Mouse (Mus musculus): ENCODE measurements at regions not wholly inside any gene's neighbourhood (a gene's known extent, or its start where the extent isn't known, plus 50 kb on each side); places are given as distances from the start of the nearest gene placed in this dataset.

DNA sequence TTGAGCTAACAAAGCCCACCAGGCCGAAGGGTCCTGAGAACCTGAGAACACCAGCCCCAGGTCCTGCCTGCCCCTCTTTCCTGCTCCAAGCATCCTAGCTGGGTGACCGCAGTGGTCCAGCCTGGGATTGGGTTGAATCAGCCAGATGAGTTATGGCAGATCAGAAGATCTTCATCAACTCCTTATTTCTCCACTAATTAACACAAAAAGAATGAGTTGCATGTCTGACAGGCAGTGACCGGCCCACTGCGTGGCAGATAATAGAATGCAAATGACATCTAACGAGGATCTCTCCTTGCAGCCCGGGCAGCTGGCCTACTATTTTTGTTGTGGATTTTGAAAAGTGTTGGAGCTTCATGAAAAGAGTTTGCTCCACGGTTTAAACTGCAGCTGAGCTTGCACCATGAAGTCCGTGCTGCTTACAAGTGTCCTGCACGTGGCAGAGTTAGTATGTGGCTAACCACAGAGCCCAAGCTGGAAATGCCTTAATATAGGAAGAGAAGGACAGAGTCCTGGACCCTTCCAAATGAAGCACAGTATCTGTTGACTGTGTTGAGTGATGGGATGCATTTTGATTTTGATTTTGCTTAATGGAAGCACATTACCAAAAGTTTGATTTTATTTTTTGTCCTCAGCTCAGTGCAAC lies 158.9 kb downstream of the Rab11fip2 start:
- no peak for DNase-seq

DNA sequence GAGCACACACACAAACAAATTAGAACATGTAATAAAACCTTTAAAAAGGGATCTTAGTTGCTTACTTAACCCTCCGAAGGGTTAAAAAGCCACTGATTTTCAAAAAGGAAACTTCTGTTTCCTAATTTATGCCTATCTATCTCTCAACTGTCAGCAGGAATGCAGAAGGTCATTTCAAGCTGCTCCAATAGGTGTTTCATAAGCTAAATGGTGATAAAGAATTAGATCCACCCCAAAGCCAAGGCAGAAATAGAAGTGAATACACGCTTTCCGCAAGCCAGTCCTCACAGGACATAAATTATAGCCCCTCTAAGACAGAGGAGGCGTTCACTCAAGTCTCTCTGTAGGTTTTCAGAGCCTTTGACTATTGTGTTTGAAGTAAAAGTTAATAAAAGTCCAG lies 112.2 kb downstream of the Rab11fip2 start:
- DNase-seq, result no peak

DNA sequence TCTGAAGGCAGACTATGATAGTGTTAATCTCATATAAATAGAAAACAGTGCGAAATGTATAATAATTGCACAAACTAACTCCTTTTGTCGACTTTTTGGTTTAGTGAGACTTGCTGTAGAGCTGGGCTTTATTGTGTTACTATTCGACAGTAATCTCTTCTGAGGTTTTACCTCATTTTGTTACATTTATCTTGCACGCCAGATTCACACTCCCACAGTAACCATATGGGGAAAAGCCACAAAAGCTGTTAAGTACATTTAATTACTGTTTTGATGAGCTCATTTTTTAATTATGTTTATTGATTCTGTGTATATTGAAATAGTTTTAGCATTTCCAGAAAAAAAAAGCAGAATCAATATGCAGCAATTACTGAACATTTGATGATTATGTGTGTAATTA lies 106.3 kb downstream of the Rab11fip2 start:
- DNase-seq, result no peak

DNA sequence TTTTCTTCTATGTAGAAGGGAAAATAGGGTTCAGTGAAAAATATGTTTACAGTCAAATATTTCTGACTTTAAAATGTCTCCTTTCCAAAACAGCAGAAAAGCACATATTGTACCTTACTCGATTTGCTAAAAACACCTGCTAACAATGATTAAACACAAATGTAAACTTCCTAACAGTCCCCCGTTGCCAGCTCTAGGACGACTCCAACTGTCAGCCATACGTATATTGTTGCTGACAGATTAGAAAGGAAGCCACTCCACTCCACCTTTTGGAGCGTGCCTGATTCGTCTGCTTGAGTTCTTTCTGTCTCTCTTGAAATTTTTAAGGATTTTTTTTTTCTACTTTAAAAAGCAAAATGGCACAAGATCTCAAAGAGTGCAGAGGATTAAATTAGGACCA lies 105.8 kb downstream of the Rab11fip2 start:
- no peak for DNase-seq

DNA sequence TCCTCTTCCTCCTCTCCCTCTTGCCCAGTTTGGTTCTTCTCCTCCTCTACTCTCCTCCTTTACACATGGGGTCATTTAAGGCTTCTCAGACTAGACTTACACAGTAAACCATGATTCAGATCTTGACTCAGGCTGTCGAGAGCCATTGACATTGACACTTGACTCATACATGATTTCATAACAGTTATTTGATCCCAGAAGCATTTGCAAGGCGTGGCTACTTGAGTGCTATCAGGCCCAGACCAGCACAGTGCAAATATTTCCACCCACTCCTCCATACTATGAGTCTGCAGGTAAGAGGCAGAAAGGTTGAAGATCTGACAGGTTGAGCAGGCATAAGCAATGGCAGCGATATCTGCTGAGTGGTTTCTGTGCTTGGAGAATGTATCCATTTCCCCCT lies 99.2 kb downstream of the Rab11fip2 start:
- DNase-seq, result no peak

DNA sequence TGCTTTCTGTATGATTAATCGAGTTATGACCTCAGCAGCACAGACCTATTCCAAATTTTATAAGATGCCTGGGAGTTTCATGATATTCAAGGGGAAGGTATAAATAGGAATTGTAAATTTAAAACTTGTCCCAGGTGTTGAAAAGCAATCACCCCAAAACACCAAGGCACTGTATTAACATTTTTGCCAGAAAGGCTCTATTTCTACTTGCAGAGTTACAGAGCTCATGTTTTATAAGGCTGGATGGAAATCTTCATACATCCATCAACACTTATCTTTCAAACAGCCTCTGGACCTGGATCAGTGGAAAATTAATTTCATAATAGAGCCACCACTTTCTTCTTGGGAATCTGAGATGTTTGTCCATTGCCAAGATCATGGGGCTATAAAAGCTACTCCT lies 96.6 kb downstream of the Rab11fip2 start:
- no peak for DNase-seq

- no peak for DNase-seq
Observed at GRCm38 (mm10) chr19:59850696-59851095, 92.8 kb downstream of the Rab11fip2 start.

DNA sequence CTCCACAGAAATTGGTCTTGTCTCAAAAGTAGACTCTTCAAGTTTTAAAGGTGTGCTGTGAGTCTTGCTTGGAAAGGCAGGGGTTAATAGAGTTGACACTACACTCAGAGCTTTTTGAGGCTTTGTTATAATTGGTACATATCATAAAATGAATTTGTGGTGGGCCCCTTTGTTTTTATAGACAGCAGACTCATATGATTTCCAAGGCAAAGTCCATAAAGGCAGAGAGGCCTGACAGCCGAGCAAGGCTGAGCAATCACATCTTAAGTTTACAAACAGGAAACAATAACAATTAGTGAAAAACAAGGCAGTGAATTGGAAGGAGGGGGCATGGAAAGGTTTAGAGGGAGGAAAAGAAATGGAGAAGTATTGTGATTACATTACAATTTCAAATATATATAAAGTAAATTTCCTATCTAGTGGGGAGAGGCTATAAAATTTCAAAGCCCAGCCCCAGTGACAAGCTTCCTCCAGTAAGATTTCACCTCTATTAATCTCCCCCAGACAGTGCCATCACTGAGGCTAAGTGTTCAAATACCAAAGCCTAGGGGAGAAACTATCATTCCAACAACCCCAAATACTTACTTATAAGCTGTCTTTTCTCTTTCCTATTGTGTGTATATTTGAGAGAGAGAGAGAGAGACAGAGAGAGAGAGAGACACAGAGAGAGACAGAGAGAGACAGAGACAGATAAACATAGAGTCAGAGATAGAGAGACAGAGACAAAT lies 91.3 kb downstream of the Rab11fip2 start:
- DNase-seq, result no peak
